Mouse (Mus musculus): Measurements from ENCODE around the gene Lrrc37a.

DNA sequence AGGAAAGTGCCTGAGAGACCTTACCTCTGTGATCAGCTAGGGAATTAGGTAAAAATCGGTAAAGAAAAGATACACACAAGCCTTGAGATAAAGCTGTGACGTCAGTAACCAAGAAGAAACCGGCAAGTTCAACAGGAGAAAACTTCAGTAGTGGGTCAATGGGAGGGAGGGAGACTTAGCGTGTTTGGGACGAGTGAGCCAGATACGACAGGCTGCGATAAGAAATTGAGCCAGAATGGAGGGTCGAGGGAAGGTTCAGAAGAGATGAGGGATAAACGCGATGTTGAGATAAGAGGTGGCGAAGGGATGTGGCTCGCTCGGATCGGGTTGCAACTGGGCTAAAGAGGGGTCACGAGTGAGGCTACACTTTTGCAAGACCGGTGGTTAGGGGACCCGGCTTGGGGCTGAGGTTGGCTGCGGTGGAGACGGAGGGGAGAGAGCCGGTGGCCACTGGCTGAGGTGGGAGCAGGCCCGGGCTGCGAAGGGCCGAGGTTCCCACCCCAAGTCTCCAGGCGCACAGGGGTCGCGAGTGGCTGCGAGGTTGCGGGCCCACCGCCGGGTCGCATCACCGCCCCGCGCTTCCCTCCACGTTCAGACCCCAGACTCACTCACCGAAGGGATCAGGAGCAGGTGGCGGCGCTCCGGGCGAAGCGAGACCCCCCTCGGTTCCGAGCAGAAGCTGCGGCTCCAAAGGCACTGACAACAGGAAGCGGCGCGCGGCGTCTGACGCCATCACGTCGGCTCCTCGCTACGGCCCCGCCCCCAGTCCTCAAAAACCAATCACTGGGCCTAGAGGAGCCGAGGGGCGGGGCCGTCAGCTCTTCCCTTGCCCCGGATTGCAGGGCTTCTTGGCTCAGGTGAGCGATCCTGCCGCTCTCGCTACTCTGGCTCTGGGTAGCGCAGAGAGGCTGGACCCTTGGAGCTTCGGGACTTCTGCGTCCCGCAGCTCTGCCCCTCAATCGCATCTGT, 92.1 kb downstream of the Lrrc37a start, which contains the start of gene Plekhm1:
- TF ChIP-seq MAFK (IDR thresholded peaks at IDR 0.05; ENCODE audit: insufficient read depth, low read depth, low read length) (no peak), HCFC1 (IDR thresholded peaks at IDR 0.05; ENCODE audit: borderline replicate concordance, insufficient read depth, low read length) (no peak), ZC3H11A (IDR thresholded peaks at IDR 0.05; ENCODE audit: borderline replicate concordance, low read depth, low read length) (no peak), ZNF384 (IDR thresholded peaks at IDR 0.05; ENCODE audit: low read depth, low read length) (no peak), CHD2 (IDR thresholded peaks at IDR 0.05; ENCODE audit: low read depth, low read length) (no peak)
